Comparison of ENCODE assay signal across 13 mouse cellular contexts in genomic region chr5:137674786-137675185, GRCm38 (mm10). TPM values are rescaled to one million over a fixed set of nuclear protein-coding genes. Genes with fewer than 3 reads are reported as not detected.
"Had no signal": no experiment of that assay in that cellular context is flagged by ENCODE, and none has a peak within 500 bp of the region (broad histone marks: within the 10 kb centered on the region; RNA-seq: fewer than 3 reads in every experiment).

No protein-coding gene starts in this region.

- ATAC-seq: intestine, embryonic 15.5 days; midbrain, embryonic 13.5 days had no signal

- H3K27me3 ChIP-seq: intestine, embryonic 15.5 days; limb, embryonic 12.5 days; lung, embryonic 15.5 days; midbrain, embryonic 13.5 days had no signal

- H3K9ac ChIP-seq: hindbrain, embryonic 14.5 days; intestine, embryonic 15.5 days; limb, embryonic 12.5 days; liver, embryonic 14.5 days; lung, embryonic 15.5 days; midbrain, embryonic 13.5 days had no signal

- H3K36me3 ChIP-seq: intestine, embryonic 15.5 days; midbrain, embryonic 13.5 days had no signal

- H3K4me3 ChIP-seq: intestine, embryonic 15.5 days; layer of hippocampus, adult 2 months; limb, embryonic 12.5 days; lung, embryonic 15.5 days; midbrain, embryonic 13.5 days had no signal

- H3K9me3 ChIP-seq: intestine, embryonic 15.5 days; limb, embryonic 12.5 days; lung, embryonic 15.5 days; midbrain, embryonic 13.5 days had no signal

- H3K27ac ChIP-seq: hindbrain, embryonic 14.5 days; intestine, embryonic 15.5 days; layer of hippocampus, adult 2 months; limb, embryonic 12.5 days; lung, embryonic 15.5 days; midbrain, embryonic 13.5 days had no signal

- H3K4me2 ChIP-seq: hindbrain, embryonic 14.5 days; intestine, embryonic 15.5 days; limb, embryonic 12.5 days; lung, embryonic 15.5 days; midbrain, embryonic 13.5 days had no signal

- DNase-seq: lung, postnatal 14 days; right cerebral cortex, adult 18-20 months; spleen, adult 18-20 months; thymus, adult 18-20 months; thymus, postnatal 14 days had no signal

RNA-seq across cellular contexts. Expression of gene Irs3, which starts 29.3 kb away (rescaled TPM):
- polyA plus RNA-seq: midbrain, embryonic 13.5 days; stomach, embryonic 14.5 days had no signal
